Mouse (Mus musculus) myocyte (in vitro differentiated cells): ENCODE data around the gene Grin3b.

ENCODE experiments used
- E2F4 ChIP-seq: IDR thresholded peaks from one replicate; pipeline ENCODE4 v1.6.1; 2011; ENCODE audit warnings: mild to moderate bottlenecking, control low read depth, moderate library complexity; ENCODE audit not compliant: insufficient read depth
- MAX ChIP-seq: IDR thresholded peaks from one replicate; pipeline ENCODE4 v1.6.1; 2011; ENCODE audit warnings: low read depth, mild to moderate bottlenecking, control low read depth
- MYOG ChIP-seq, 3 experiments: IDR thresholded peaks; one replicate each; pipeline ENCODE4 v1.6.1; 2011; ENCODE audit warnings: control low read depth in 2 of 3, low read depth in 2 of 3, mild to moderate bottlenecking in 2 of 3; ENCODE audit not compliant: insufficient read length in 2 of 3, control insufficient read depth in 1 of 3, insufficient read depth in 1 of 3
- POLR2A ChIP-seq: IDR thresholded peaks from one replicate; pipeline ENCODE4 v1.6.1; 2011; ENCODE audit warnings: low read depth, mild to moderate bottlenecking, control low read depth, moderate library complexity; ENCODE audit not compliant: insufficient read length
- POLR2AphosphoS2 ChIP-seq: IDR thresholded peaks from one replicate; pipeline ENCODE4 v1.6.1; 2011; ENCODE audit warnings: low read depth, control low read depth; ENCODE audit not compliant: insufficient read length
- USF1 ChIP-seq: IDR thresholded peaks from one replicate; pipeline ENCODE4 v1.6.1; 2011; ENCODE audit warnings: low read depth, mild to moderate bottlenecking, control low read depth, moderate library complexity

DNA sequence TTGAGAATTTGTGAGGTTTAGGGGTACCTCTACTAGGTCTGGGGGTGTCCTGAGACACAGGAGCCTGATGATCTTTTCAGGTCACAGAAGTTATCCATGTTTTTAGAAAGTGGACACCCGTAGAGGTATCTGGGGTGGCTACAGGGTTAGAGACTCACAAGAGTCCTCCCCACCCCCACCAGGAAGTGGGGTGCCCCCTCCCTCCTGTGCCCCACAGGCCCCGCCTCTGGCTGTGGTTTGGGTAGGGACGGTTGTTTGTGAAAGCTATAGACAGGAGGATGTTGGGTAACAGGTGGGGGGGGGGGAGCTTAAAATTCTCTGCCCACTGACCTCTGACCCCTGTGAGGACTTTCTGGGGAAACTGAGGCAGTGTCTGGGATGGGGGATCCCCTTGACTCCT, 46.8 kb downstream of the Grin3b start:
- TF ChIP-seq POLR2A (no peak), MAX (no peak), MYOG (IDR thresholded peaks at IDR 0.05; ENCODE audit: control insufficient read depth in 1 of 3, insufficient read depth in 1 of 3, insufficient read length in 2 of 3, low read depth in 2 of 3) (no peak), USF1 (no peak), E2F4 (no peak), POLR2AphosphoS2 (no peak)
